Mouse (Mus musculus) embryonic facial prominence, embryonic 13.5 days (tissue): ENCODE results near the gene Trarg1. TPM values are rescaled to one million over a fixed set of nuclear protein-coding genes. Genes with fewer than 3 reads are reported as not detected.

ENCODE experiments used
- ATAC-seq: fragments of 200-750 bp; cut with Nextera tagmentation; 2 replicates; pipeline ENCODE4 v1.8.0; 2017; ENCODE audit warnings: low read depth; ENCODE audit not compliant: insufficient number of reproducible peaks, insufficient read depth, low FRiP score, low TSS enrichment
- H3K27ac ChIP-seq: fragments of 300-500 bp; sonication (generic); 2 replicates; pipeline ENCODE4 v1.5.1; 2015; ENCODE audit warnings: moderate library complexity, mild to moderate bottlenecking, inconsistent platforms
- H3K27me3 ChIP-seq: fragments of 300-500 bp; sonication (generic); 2 replicates; pipeline ENCODE4 v1.6.1; 2015; ENCODE audit warnings: mild to moderate bottlenecking, inconsistent platforms
- H3K36me3 ChIP-seq: fragments of 300-500 bp; sonication (generic); 2 replicates; pipeline ENCODE4 v1.6.1; 2015; ENCODE audit warnings: mild to moderate bottlenecking, inconsistent platforms
- H3K4me1 ChIP-seq: fragments of 300-500 bp; sonication (generic); 2 replicates; pipeline ENCODE4 v1.6.1; 2015; ENCODE audit warnings: inconsistent platforms
- H3K4me2 ChIP-seq: fragments of 300-500 bp; sonication (generic); 2 replicates; pipeline ENCODE4 v1.6.1; 2015; ENCODE audit warnings: moderate library complexity, mild to moderate bottlenecking, inconsistent platforms
- H3K4me3 ChIP-seq: fragments of 300-500 bp; sonication (generic); 2 replicates; pipeline ENCODE4 v1.5.1; 2015; ENCODE audit warnings: mild to moderate bottlenecking, inconsistent platforms
- H3K9ac ChIP-seq: fragments of 300-500 bp; sonication (generic); 2 replicates; pipeline ENCODE4 v1.6.1; 2015; ENCODE audit warnings: mild to moderate bottlenecking, inconsistent platforms
- H3K9me3 ChIP-seq: fragments of 300-500 bp; sonication (generic); 2 replicates; pipeline ENCODE4 v1.6.1; 2016; ENCODE audit warnings: inconsistent platforms
- WGBS: fragments of 180-500 bp; shearing (Covaris S2); methylation state at CpG from one replicate; pipeline ENCODE4 v1.1.7; 2015; ENCODE audit warnings: mixed read lengths; 5-methylcytosine and 5-hydroxymethylcytosine counted together
- polyA plus RNA-seq: library from polyadenylated mRNA; unstranded; fragments of >200 nt; fragmentation: Nextera tagmentation; extraction: Ambion mirVana; gene quantifications from 2 replicates; pipeline ENCODE4 v1.2.1, GENCODE M21; 2015

Trarg1 gene
- polyA plus RNA-seq, 1 experiment from 2014 or later: 0.31 TPM

DNA sequence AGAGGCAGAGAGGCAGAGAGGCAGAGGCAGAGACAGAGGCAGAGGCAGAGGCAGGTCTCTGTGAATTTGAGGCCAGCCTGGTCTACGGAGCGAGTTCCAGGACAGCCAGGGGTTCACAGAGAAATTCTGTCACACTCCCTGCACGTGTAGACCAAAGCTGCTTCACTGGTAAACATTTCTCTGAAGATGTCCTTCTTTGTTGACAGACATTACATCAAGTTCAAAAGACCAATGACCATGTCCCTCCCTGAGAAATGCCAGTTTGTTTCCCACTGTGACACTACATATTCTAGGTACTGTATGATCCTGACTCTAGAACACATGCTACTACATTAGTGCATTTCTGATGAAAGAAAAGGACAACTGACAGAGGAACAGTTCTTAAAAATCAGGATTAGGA lies 51.0 kb downstream of the Trarg1 start:
- no peaks in the 10 kb centered on the region for H3K27me3 ChIP-seq
- H3K36me3 ChIP-seq: peaks cover 79% of the 10 kb centered on the region
- no peak overlapping the region for H3K9ac ChIP-seq
- H3K4me1 ChIP-seq: no peaks in the 10 kb centered on the region
- 86% methylated on average over 3 of the region's 3 CpGs for WGBS
- H3K27ac ChIP-seq: no peak overlapping the region
- no peaks in the 10 kb centered on the region for H3K9me3 ChIP-seq
- no peak overlapping the region for H3K4me3 ChIP-seq
- no peak overlapping the region for H3K4me2 ChIP-seq
- no peak for ATAC-seq

DNA sequence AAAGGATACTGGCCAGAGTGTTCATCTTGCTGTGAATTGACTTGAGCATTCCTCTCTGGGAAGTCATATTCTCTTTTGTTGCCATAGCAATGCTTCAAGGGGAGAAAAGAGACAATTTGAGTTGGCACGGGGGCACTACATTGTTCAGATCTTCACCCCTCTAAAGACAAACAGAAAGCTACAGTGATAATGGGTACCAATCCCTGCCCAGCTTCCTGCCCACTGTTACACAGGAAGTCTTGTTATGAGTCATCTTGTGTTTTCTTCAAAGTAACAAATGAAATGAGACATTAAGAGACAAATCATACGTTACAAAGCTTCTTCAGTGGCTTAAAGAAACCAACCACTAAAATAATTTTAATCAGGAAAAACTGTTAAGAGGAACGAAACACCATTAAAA lies 55.0 kb downstream of the Trarg1 start:
- Histone ChIP-seq H3K9me3 (no peaks in the 10 kb centered on the region), H3K4me3 (no peak overlapping the region), H3K4me2 (no peak overlapping the region), H3K4me1 (no peaks in the 10 kb centered on the region), H3K36me3 (peaks cover 65% of the 10 kb centered on the region), H3K27me3 (no peaks in the 10 kb centered on the region), H3K9ac (no peak overlapping the region), H3K27ac (no peak overlapping the region)
- 83% methylated on average over 3 of the region's 3 CpGs for WGBS
- no peak for ATAC-seq

DNA sequence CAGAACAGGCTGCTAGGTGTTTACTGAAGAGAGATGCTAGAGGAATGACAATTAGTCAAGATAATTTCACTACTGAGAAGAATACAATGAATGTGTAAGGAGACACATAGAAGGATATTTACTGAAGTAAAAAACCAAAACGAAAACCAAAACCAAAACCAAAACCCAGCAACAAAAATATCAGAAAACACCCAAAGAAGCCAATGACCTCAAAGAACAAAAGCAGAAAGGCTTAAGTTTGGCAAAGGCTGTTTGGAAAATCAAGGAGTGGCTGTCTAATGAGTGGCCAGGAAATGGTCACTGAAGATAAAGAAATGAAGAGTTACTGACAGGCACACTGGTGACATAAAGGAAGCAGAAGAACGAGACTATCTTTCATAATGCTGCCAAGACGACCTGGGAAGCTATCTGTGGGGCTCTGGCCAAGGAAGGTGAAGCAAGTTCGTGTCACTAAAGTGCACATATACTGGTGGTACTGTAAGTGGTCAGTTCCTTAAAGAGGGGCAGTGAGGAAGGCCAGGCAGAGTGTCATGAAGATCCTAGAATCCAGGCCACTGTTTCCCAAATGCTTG lies 56.2 kb downstream of the Trarg1 start:
- Histone ChIP-seq H3K27ac (no peak overlapping the region), H3K4me1 (no peaks in the 10 kb centered on the region), H3K27me3 (no peaks in the 10 kb centered on the region), H3K9ac (no peak overlapping the region), H3K4me3 (no peak overlapping the region), H3K4me2 (no peak overlapping the region), H3K36me3 (peaks cover 57% of the 10 kb centered on the region), H3K9me3 (no peaks in the 10 kb centered on the region)
- WGBS: 79% methylated on average over 4 of the region's 4 CpGs
- no peak for ATAC-seq

- 71% methylated on average over 6 of the region's 6 CpGs for WGBS
- Histone ChIP-seq H3K4me1 (no peaks in the 10 kb centered on the region), H3K4me3 (no peak overlapping the region), H3K27me3 (no peaks in the 10 kb centered on the region), H3K36me3 (peaks cover 52% of the 10 kb centered on the region), H3K27ac (no peak overlapping the region), H3K9ac (no peak overlapping the region), H3K9me3 (no peaks in the 10 kb centered on the region), H3K4me2 (no peak overlapping the region)
- ATAC-seq: no peak
These were observed 59.5 kb downstream of the Trarg1 start for GRCm38 (mm10) chr11:76739125-76739524.

DNA sequence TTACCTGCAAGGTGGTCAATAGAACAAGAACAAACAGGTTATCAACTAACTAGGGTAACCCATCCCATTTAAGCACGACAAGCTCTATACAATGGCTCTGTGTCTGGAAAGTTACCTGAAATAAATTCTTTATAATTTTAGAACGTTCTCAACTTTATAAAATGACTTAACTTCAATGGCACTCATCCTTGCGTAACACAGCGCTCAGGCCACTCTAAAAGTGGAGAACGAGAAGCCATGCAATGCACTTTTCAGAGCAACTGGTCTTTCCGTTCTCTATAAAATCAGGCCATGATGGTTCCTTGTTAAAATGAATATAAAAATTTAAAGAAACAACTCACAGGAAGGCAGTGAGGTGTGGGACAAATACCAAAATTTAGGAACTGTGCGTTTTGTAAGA lies 62.9 kb downstream of the Trarg1 start:
- H3K4me1 ChIP-seq: no peaks in the 10 kb centered on the region
- 97% methylated on average over 7 of the region's 7 CpGs for WGBS
- no peak overlapping the region for H3K27ac ChIP-seq
- H3K27me3 ChIP-seq: no peaks in the 10 kb centered on the region
- no peak overlapping the region for H3K4me3 ChIP-seq
- ATAC-seq: no peak
- H3K9me3 ChIP-seq: no peaks in the 10 kb centered on the region
- H3K36me3 ChIP-seq: peaks cover 54% of the 10 kb centered on the region
- H3K4me2 ChIP-seq: no peak overlapping the region
- H3K9ac ChIP-seq: no peak overlapping the region

DNA sequence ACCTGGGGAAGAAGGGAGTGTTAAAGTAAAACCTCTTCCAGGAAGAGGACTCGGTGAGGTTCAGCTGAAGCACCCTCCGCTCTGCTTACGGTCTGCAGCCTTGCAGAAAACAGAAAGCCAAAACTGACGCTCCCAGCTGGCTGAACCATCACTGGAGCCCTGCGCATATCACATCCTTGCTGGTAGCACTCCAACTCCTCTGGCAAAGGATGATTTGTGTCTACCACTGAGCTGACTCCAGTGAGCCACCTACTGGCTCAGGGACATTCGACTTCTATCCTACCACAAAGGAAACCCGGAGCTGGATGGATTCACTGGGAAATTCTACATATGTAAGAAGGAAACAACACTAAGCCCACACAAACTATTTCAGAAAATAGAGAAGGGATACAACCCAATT lies 64.9 kb downstream of the Trarg1 start:
- H3K4me3 ChIP-seq: no peak overlapping the region
- H3K9me3 ChIP-seq: no peaks in the 10 kb centered on the region
- WGBS: 79% methylated on average over 7 of the region's 7 CpGs
- peaks cover 71% of the 10 kb centered on the region for H3K36me3 ChIP-seq
- H3K27me3 ChIP-seq: no peaks in the 10 kb centered on the region
- no peak for ATAC-seq
- no peak overlapping the region for H3K9ac ChIP-seq
- no peak overlapping the region for H3K4me2 ChIP-seq
- H3K27ac ChIP-seq: no peak overlapping the region
- H3K4me1 ChIP-seq: no peaks in the 10 kb centered on the region

- Histone ChIP-seq H3K9ac (no peak overlapping the region), H3K4me1 (no peaks in the 10 kb centered on the region), H3K27me3 (no peaks in the 10 kb centered on the region), H3K4me3 (no peak overlapping the region), H3K27ac (no peak overlapping the region), H3K4me2 (no peak overlapping the region), H3K36me3 (peaks cover 81% of the 10 kb centered on the region), H3K9me3 (no peaks in the 10 kb centered on the region)
- no peak for ATAC-seq
- 97% methylated on average over 1 of the region's 1 CpGs for WGBS
These were observed 66.3 kb downstream of the Trarg1 start for GRCm38 (mm10) chr11:76745921-76746320.

Other genes starting within 250 kb of the Trarg1 start
- gene Abr, start 57.5 kb upstream of the Trarg1 start, polyA plus RNA-seq: 35.5 and 39.1 TPM in 2 replicates
- gene Bhlha9, start 7.3 kb upstream of the Trarg1 start, polyA plus RNA-seq: not detected in 2 replicates
- 23.8 and 26.2 TPM in 2 replicates for gene Gosr1, start 83.8 kb downstream of the Trarg1 start, polyA plus RNA-seq
- 9.7 and 12.5 TPM in 2 replicates for gene Cpd, start 167.2 kb downstream of the Trarg1 start, polyA plus RNA-seq
- gene Tmigd1, start 222.4 kb downstream of the Trarg1 start, polyA plus RNA-seq: 3.6 TPM in 1 of 2 replicates, not detected in the other
- gene Blmh, start 245.0 kb downstream of the Trarg1 start, polyA plus RNA-seq: 171 and 188 TPM in 2 replicates